Comparison of ENCODE assay signal across 25 mouse cellular contexts in the genomic region with DNA sequence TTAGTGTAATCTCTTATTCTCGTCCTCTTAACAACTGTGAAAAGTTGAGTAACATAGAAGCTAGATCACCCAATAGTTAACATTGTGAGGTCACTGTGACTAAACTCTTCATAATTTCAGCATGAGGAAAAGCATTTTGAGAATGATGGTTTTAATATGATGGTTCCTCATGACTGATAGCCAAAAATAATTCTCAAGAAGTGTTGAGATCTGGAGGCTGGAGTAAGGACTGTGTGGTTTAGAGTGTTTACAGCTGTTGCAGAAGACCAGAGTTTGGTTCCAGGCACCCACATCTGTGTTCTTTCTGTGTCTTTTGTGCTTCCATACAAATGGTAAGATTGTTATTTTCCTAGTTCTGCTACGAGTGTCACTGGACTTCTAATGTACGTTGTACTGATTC.
"Had no signal": no experiment of that assay in that cellular context is flagged by ENCODE, and none has a peak within 500 bp of the region (broad histone marks: within the 10 kb centered on the region; RNA-seq: fewer than 3 reads in every experiment).

No protein-coding gene starts in this region.

- H3K9ac ChIP-seq: heart, embryonic 12.5 days; hindbrain, embryonic 12.5 days; hindbrain, embryonic 14.5 days; intestine, embryonic 15.5 days; limb, embryonic 12.5 days had no signal

- H3K27ac ChIP-seq: gastrocnemius, adult 2 months; heart, embryonic 10.5 days; hindbrain, embryonic 10.5 days; hindbrain, embryonic 12.5 days; hindbrain, embryonic 14.5 days; intestine, embryonic 15.5 days; layer of hippocampus, adult 2 months; left cerebral cortex, adult 2 months; limb, embryonic 10.5 days; limb, embryonic 12.5 days had no signal

- ATAC-seq: hindbrain, embryonic 16.5 days; inflammation-experienced regulatory T-cells, adult 6 months; intestine, embryonic 15.5 days; intestine, postnatal 0 days had no signal

- H3K9me3 ChIP-seq: heart, embryonic 10.5 days; heart, embryonic 12.5 days; hindbrain, embryonic 10.5 days; hindbrain, embryonic 12.5 days; intestine, embryonic 15.5 days; limb, embryonic 10.5 days had no signal

- H3K4me2 ChIP-seq: heart, embryonic 12.5 days; hindbrain, embryonic 12.5 days; hindbrain, embryonic 14.5 days; intestine, embryonic 15.5 days; limb, embryonic 12.5 days had no signal

- H3K27me3 ChIP-seq: heart, embryonic 12.5 days; hindbrain, embryonic 12.5 days; intestine, embryonic 15.5 days; limb, embryonic 12.5 days had no signal

- H3K4me1 ChIP-seq: heart, embryonic 10.5 days; heart, embryonic 12.5 days; hindbrain, embryonic 10.5 days; hindbrain, embryonic 12.5 days; intestine, embryonic 15.5 days; limb, embryonic 10.5 days; limb, embryonic 12.5 days had no signal

- H3K36me3 ChIP-seq: heart, embryonic 10.5 days; heart, embryonic 12.5 days; hindbrain, embryonic 10.5 days; hindbrain, embryonic 12.5 days; intestine, embryonic 15.5 days; limb, embryonic 10.5 days; limb, embryonic 12.5 days had no signal

- DNase-seq: gastrocnemius, adult 2 months; gastrocnemius, postnatal 10 days; gastrocnemius, postnatal 25 days; heart, adult 18-20 months; heart, postnatal 10 days; heart, postnatal 4 days; kidney, adult 18-20 months; kidney, adult 8-10 months; kidney, postnatal 10 days; kidney, postnatal 25 days; kidney, postnatal 4 days; liver had no signal

- H3K4me3 ChIP-seq: gastrocnemius, adult 2 months; heart, embryonic 10.5 days; heart, embryonic 12.5 days; hindbrain, embryonic 10.5 days; hindbrain, embryonic 12.5 days; intestine, embryonic 15.5 days; layer of hippocampus, adult 2 months; left cerebral cortex, adult 2 months; limb, embryonic 10.5 days; limb, embryonic 12.5 days had no signal
